Mouse (Mus musculus): ENCODE measurements at regions not wholly inside any gene's neighbourhood (a gene's known extent, or its start where the extent isn't known, plus 50 kb on each side); places are given as distances from the start of the nearest gene placed in this dataset.

DNA sequence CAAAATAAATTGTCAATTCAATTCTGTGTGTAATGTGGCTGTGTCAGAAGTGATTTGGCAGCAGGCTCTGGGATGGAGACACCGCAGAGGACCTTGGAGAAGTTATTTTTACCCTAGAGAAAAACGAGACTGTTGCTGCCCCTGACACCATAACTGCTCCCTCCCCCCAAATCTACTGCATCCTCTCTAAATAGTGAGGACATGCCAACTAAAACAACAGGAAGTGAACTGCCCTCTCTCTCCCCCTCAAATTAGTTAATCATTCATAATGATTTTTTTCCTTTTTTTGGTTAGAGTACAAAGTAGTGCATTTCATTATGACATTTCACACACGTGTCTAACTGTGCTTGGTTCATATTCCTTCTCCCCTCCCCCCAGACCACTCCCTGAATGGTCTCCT, 55.6 kb upstream of the Pias1 start:
- no peak for DNase-seq (ENCODE audit: low read depth, low spot score)

DNA sequence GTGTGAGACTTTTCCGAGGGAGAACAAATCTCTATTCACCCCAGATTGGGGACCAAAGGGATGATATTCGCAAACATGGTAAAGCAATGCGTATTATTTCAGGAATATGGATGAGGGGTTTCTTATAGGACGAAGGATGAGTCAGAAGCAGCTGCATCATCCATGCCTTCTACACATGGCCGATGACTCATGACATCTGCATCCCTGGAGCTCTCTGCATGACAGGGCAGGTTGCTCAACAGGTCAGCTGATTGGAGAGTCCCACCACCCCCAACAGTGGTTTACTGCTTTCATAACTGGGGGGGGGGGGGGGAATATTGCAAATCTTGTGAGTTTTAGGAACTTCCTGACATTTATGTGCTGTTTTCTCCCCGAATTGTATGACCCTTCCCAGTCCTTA, 50.3 kb upstream of the Pias1 start:
- no peak for DNase-seq (ENCODE audit: low read depth, low spot score)

Data from CD4-positive helper T cell, adult 2 months (primary cell).